Mouse (Mus musculus) hindbrain, embryonic 12.5 days (tissue): ENCODE data around the gene Cblb. TPM values are rescaled to one million over a fixed set of nuclear protein-coding genes. Genes with fewer than 3 reads are reported as not detected.
A peak's percentile ranks its signal among the peaks of the same experiment; 100 is the strongest.

Experiments
- ATAC-seq: fragments of 200-750 bp; cut with Nextera tagmentation; 2 replicates; pipeline ENCODE4 v1.8.0; 2017; ENCODE audit warnings: moderate TSS enrichment; ENCODE audit not compliant: low FRiP score
- H3K27ac ChIP-seq: fragments of 300-500 bp; sonication (generic); 2 replicates; pipeline ENCODE4 v1.5.1; 2016; ENCODE audit warnings: mild to moderate bottlenecking
- H3K27me3 ChIP-seq: fragments of 300-500 bp; sonication (generic); 2 replicates; pipeline ENCODE4 v1.6.1; 2016; ENCODE audit warnings: mild to moderate bottlenecking
- H3K36me3 ChIP-seq: fragments of 300-500 bp; sonication (generic); 2 replicates; pipeline ENCODE4 v1.6.1; 2016; ENCODE audit warnings: mild to moderate bottlenecking
- H3K4me1 ChIP-seq: fragments of 300-500 bp; sonication (generic); 2 replicates; pipeline ENCODE4 v1.6.1; 2016
- H3K4me2 ChIP-seq: fragments of 300-500 bp; sonication (generic); replicated peaks from 2 replicates; pipeline ENCODE4 v1.6.1; 2016; ENCODE audit warnings: mild to moderate bottlenecking
- H3K4me3 ChIP-seq: fragments of 300-500 bp; sonication (generic); 2 replicates; pipeline ENCODE4 v1.5.1; 2016; ENCODE audit warnings: mild to moderate bottlenecking
- H3K9ac ChIP-seq: fragments of 300-500 bp; sonication (generic); 2 replicates; pipeline ENCODE4 v1.6.1; 2016; ENCODE audit warnings: mild to moderate bottlenecking, moderate library complexity
- H3K9me3 ChIP-seq: fragments of 300-500 bp; sonication (generic); replicated peaks from 2 replicates; pipeline ENCODE4 v1.6.1; 2016; ENCODE audit warnings: mild to moderate bottlenecking
- WGBS: fragments of 180-500 bp; shearing (Covaris S2); methylation state at CpG from one replicate; pipeline ENCODE4 v1.1.7; 2016; 5-methylcytosine and 5-hydroxymethylcytosine counted together
- polyA plus RNA-seq: library from polyadenylated mRNA; unstranded; fragments of >200 nt; fragmentation: Nextera tagmentation; extraction: Ambion mirVana; gene quantifications from 2 replicates; pipeline ENCODE4 v1.2.1, GENCODE M21; 2016

Gene Cblb
- polyA plus RNA-seq, 1 experiment from 2014 or later = 40.7 TPM

- Histone ChIP-seq H3K27ac (no peak overlapping the region), H3K9me3 (no peaks in the 10 kb centered on the region), H3K4me3 (no peak overlapping the region), H3K9ac (no peak overlapping the region), H3K4me1 (no peaks in the 10 kb centered on the region), H3K4me2 (no peak overlapping the region), H3K36me3 (no peaks in the 10 kb centered on the region), H3K27me3 (no peaks in the 10 kb centered on the region)
- ATAC-seq = no peak
- 66% methylated on average over 5 of the region's 5 CpGs for WGBS
These were observed 7.6 kb upstream of the Cblb start for GRCm38 (mm10) chr16:52023417-52023816.

GRCm38 (mm10) chr16:52027326-52027725 is 3.7 kb upstream of the Cblb start:
- Histone ChIP-seq H3K4me2 (no peak overlapping the region), H3K9me3 (no peaks in the 10 kb centered on the region), H3K4me3 (no peak overlapping the region), H3K4me1 (peaks cover 8% of the 10 kb centered on the region; the same call in 1 of the 2 replicates), H3K9ac (no peak overlapping the region), H3K36me3 (no peaks in the 10 kb centered on the region), H3K27me3 (no peaks in the 10 kb centered on the region), H3K27ac (no peak overlapping the region)
- ATAC-seq = no peak
- 86% methylated on average over 4 of the region's 4 CpGs for WGBS

GRCm38 (mm10) chr16:52029001-52029400 is 2.0 kb upstream of the Cblb start:
- WGBS = 88% methylated on average over 3 of the region's 3 CpGs
- Histone ChIP-seq H3K27ac (no peak overlapping the region), H3K27me3 (no peaks in the 10 kb centered on the region)

GRCm38 (mm10) chr16:52031712-52032251 is 757 bp downstream of the Cblb start:
- Histone ChIP-seq H3K4me1 (peaks cover 39% of the 10 kb centered on the region), H3K9me3 (no peaks in the 10 kb centered on the region), H3K9ac (peak overlapping the region; percentile 97), H3K27ac (peak overlapping the region; percentile 98), H3K4me3 (peak overlapping the region; percentile 95), H3K36me3 (peaks cover 15% of the 10 kb centered on the region), H3K27me3 (no peaks in the 10 kb centered on the region), H3K4me2 (peak overlapping the region; percentile 65)
- ATAC-seq = peak; percentile 85
- WGBS = under 1% methylated on average over 37 of the region's 37 CpGs

More at GRCm38 (mm10) chr16:52029001-52029400, 2.0 kb upstream of the Cblb start:
- H3K4me3 ChIP-seq = no peak overlapping the region
- ATAC-seq = no peak
- no peak overlapping the region for H3K9ac ChIP-seq
- H3K4me1 ChIP-seq = peaks cover 18% of the 10 kb centered on the region
- no peaks in the 10 kb centered on the region for H3K36me3 ChIP-seq
- no peak overlapping the region for H3K4me2 ChIP-seq
- H3K9me3 ChIP-seq = no peaks in the 10 kb centered on the region

- Histone ChIP-seq H3K4me2 (peak overlapping the region; percentile 65), H3K27ac (peak overlapping the region; percentile 98), H3K9ac (peak overlapping the region; percentile 97), H3K27me3 (no peaks in the 10 kb centered on the region), H3K9me3 (no peaks in the 10 kb centered on the region), H3K4me3 (peak overlapping the region; percentile 95), H3K4me1 (peaks cover 39% of the 10 kb centered on the region), H3K36me3 (peaks cover 15% of the 10 kb centered on the region)
- 13% methylated on average over 29 of the region's 29 CpGs for WGBS
- ATAC-seq = no peak
These were observed 1.6 kb downstream of the Cblb start for GRCm38 (mm10) chr16:52032376-52033330.

- H3K9ac ChIP-seq = no peak overlapping the region
These were observed 2.6 kb downstream of the Cblb start for GRCm38 (mm10) chr16:52033381-52034315.

GRCm38 (mm10) chr16:52034356-52034755 is 3.3 kb downstream of the Cblb start:
- ATAC-seq = no peak
- Histone ChIP-seq H3K9me3 (no peaks in the 10 kb centered on the region), H3K36me3 (peaks cover 15% of the 10 kb centered on the region), H3K9ac (no peak overlapping the region), H3K27me3 (no peaks in the 10 kb centered on the region), H3K4me1 (peaks cover 39% of the 10 kb centered on the region), H3K27ac (no peak overlapping the region), H3K4me3 (peak overlapping the region; percentile 20), H3K4me2 (peak overlapping the region; percentile 65)
- 88% methylated on average over 5 of the region's 5 CpGs for WGBS

More at GRCm38 (mm10) chr16:52033381-52034315, 2.6 kb downstream of the Cblb start:
- Histone ChIP-seq H3K4me3 (peak overlapping the region; percentile 95), H3K9me3 (no peaks in the 10 kb centered on the region), H3K36me3 (peaks cover 15% of the 10 kb centered on the region), H3K27me3 (no peaks in the 10 kb centered on the region), H3K4me1 (peaks cover 39% of the 10 kb centered on the region), H3K27ac (no peak overlapping the region), H3K4me2 (peak overlapping the region; percentile 65)
- ATAC-seq = no peak
- 91% methylated on average over 4 of the region's 4 CpGs for WGBS

- H3K27me3 ChIP-seq = no peaks in the 10 kb centered on the region
- no peak for ATAC-seq
- H3K4me3 ChIP-seq = 0 out of 2 replicates have a peak overlapping the region, but pooled peaks have one; percentile 3
- no peak overlapping the region for H3K9ac ChIP-seq
- H3K27ac ChIP-seq = no peak overlapping the region
- H3K9me3 ChIP-seq = no peaks in the 10 kb centered on the region
- 85% methylated on average over 3 of the region's 3 CpGs for WGBS
- peaks cover 38% of the 10 kb centered on the region for H3K4me1 ChIP-seq
- H3K36me3 ChIP-seq = peaks cover 15% of the 10 kb centered on the region
- peak overlapping the region; percentile 65 for H3K4me2 ChIP-seq
These were observed 5.3 kb downstream of the Cblb start for GRCm38 (mm10) chr16:52036295-52036694.

- H3K4me2 ChIP-seq = no peak overlapping the region
- H3K4me3 ChIP-seq = no peak overlapping the region
- no peak overlapping the region for H3K27ac ChIP-seq
- 92% methylated on average over 4 of the region's 4 CpGs for WGBS
- H3K9me3 ChIP-seq = no peaks in the 10 kb centered on the region
- H3K9ac ChIP-seq = no peak overlapping the region
- peaks cover 15% of the 10 kb centered on the region for H3K36me3 ChIP-seq
- peaks cover 42% of the 10 kb centered on the region for H3K4me1 ChIP-seq
- no peak for ATAC-seq
- H3K27me3 ChIP-seq = no peaks in the 10 kb centered on the region
These were observed 7.3 kb downstream of the Cblb start for GRCm38 (mm10) chr16:52038283-52038682.

- Histone ChIP-seq H3K4me1 (peaks cover 39% of the 10 kb centered on the region), H3K27me3 (no peaks in the 10 kb centered on the region)
- ATAC-seq = no peak
These were observed 7.8 kb downstream of the Cblb start for GRCm38 (mm10) chr16:52038821-52039220.

GRCm38 (mm10) chr16:52040937-52041336 is 9.9 kb downstream of the Cblb start:
- Histone ChIP-seq H3K27me3 (no peaks in the 10 kb centered on the region), H3K9me3 (no peaks in the 10 kb centered on the region), H3K4me2 (0 out of 2 replicates have a peak overlapping the region, but pooled peaks have one; percentile 3), H3K4me3 (no peak overlapping the region), H3K36me3 (no peaks in the 10 kb centered on the region; the same call in none of the 2 replicates), H3K27ac (no peak overlapping the region), H3K9ac (no peak overlapping the region), H3K4me1 (peaks cover 22% of the 10 kb centered on the region)
- 79% methylated on average over 4 of the region's 4 CpGs for WGBS
- ATAC-seq = no peak

More at GRCm38 (mm10) chr16:52038821-52039220, 7.8 kb downstream of the Cblb start:
- H3K27ac ChIP-seq = no peak overlapping the region
- no peak overlapping the region for H3K4me2 ChIP-seq
- H3K9me3 ChIP-seq = no peaks in the 10 kb centered on the region
- WGBS = 81% methylated on average over 2 of the region's 2 CpGs
- H3K36me3 ChIP-seq = peaks cover 15% of the 10 kb centered on the region
- no peak overlapping the region for H3K9ac ChIP-seq
- no peak overlapping the region for H3K4me3 ChIP-seq
